Mouse (Mus musculus) neural tube, embryonic 12.5 days (tissue): ENCODE results near the gene Slc35a3. TPM values are rescaled to one million over a fixed set of nuclear protein-coding genes. Genes with fewer than 3 reads are reported as not detected.
"Not testable (repeated sequence)": the region's sequence is repeated elsewhere in the genome, so short reads cannot be mapped to it uniquely, and the experiment has no call there.

ENCODE experiments used
- ATAC-seq: fragments of 200-750 bp; cut with Nextera tagmentation; 2 replicates; pipeline ENCODE4 v1.8.0; 2017; ENCODE audit warnings: low read depth, mild to moderate bottlenecking, moderate TSS enrichment, moderate library complexity; ENCODE audit not compliant: low FRiP score
- H3K27ac ChIP-seq: fragments of 300-500 bp; sonication (generic); 2 replicates; pipeline ENCODE4 v1.5.1; 2016
- H3K27me3 ChIP-seq: fragments of 300-500 bp; sonication (generic); replicated peaks from 2 replicates; pipeline ENCODE4 v1.6.1; 2016; ENCODE audit warnings: mild to moderate bottlenecking
- H3K36me3 ChIP-seq: fragments of 300-500 bp; sonication (generic); 2 replicates; pipeline ENCODE4 v1.6.1; 2016; ENCODE audit warnings: mild to moderate bottlenecking
- H3K4me1 ChIP-seq: fragments of 300-500 bp; sonication (generic); 2 replicates; pipeline ENCODE4 v1.6.1; 2016
- H3K4me2 ChIP-seq: fragments of 300-500 bp; sonication (generic); replicated peaks from 2 replicates; pipeline ENCODE4 v1.6.1; 2016; ENCODE audit warnings: mild to moderate bottlenecking
- H3K4me3 ChIP-seq: fragments of 300-500 bp; sonication (generic); 2 replicates; pipeline ENCODE4 v1.5.1; 2016
- H3K9ac ChIP-seq: fragments of 300-500 bp; sonication (generic); 2 replicates; pipeline ENCODE4 v1.6.1; 2016; ENCODE audit warnings: mild to moderate bottlenecking
- H3K9me3 ChIP-seq: fragments of 300-500 bp; sonication (generic); 2 replicates; pipeline ENCODE4 v1.6.1; 2016; ENCODE audit warnings: mild to moderate bottlenecking
- WGBS: fragments of 180-500 bp; shearing (Covaris S2); methylation state at CpG from one replicate; pipeline ENCODE4 v1.1.7; 2016; 5-methylcytosine and 5-hydroxymethylcytosine counted together
- polyA plus RNA-seq: library from polyadenylated mRNA; unstranded; fragments of >200 nt; fragmentation: Nextera tagmentation; extraction: Ambion mirVana; gene quantifications from 2 replicates; pipeline ENCODE4 v1.2.1, GENCODE M21; 2016

Gene Slc35a3
- polyA plus RNA-seq, result 9.1 TPM in 2 replicates

- no peaks in the 10 kb centered on the region for H3K9me3 ChIP-seq
- H3K27ac ChIP-seq, result peak within 1 kb of the TSS; percentile 46; the same call in 1 of the 2 replicates
- H3K36me3 ChIP-seq, result no peaks in the 10 kb centered on the region
- peak; percentile 35; the same call in 1 of the 2 replicates for ATAC-seq
- peak within 1 kb of the TSS; percentile 78 for H3K4me2 ChIP-seq
- H3K9ac ChIP-seq, result peak within 1 kb of the TSS; percentile 86
- 5% methylated on average over 8 of the region's 8 CpGs for WGBS
- peaks cover 4% of the 10 kb centered on the region for H3K27me3 ChIP-seq
- H3K4me3 ChIP-seq, result peak within 1 kb of the TSS; percentile 83
- peaks cover 9% of the 10 kb centered on the region for H3K4me1 ChIP-seq
Observed at GRCm38 (mm10) chr3:116712436-116712881, at the start of gene Slc35a3. Slc35a3 (minus strand) TSS chr3:116712831.

- Histone ChIP-seq H3K27ac (no peak overlapping the region), H3K4me2 (no peak overlapping the region), H3K27me3 (no peaks in the 10 kb centered on the region), H3K9ac (no peak overlapping the region), H3K4me1 (no peaks in the 10 kb centered on the region), H3K36me3 (peaks cover 27% of the 10 kb centered on the region), H3K4me3 (no peak overlapping the region), H3K9me3 (no peaks in the 10 kb centered on the region)
- WGBS, result 93% methylated on average over 8 of the region's 8 CpGs
- no peak for ATAC-seq
Observed at GRCm38 (mm10) chr3:116752818-116753217, 40.2 kb upstream of the Slc35a3 start.

- H3K9ac ChIP-seq, result no peak overlapping the region
- H3K4me2 ChIP-seq, result no peak overlapping the region
- no peak overlapping the region for H3K4me3 ChIP-seq
- no peaks in the 10 kb centered on the region for H3K4me1 ChIP-seq
- WGBS, result 78% methylated on average over 4 of the region's 4 CpGs
- H3K27me3 ChIP-seq, result no peaks in the 10 kb centered on the region
- ATAC-seq, result peak; percentile 53; the same call in 1 of the 2 replicates
- no peak overlapping the region for H3K27ac ChIP-seq
- no peaks in the 10 kb centered on the region for H3K9me3 ChIP-seq
- H3K36me3 ChIP-seq, result peaks cover 16% of the 10 kb centered on the region
Observed at GRCm38 (mm10) chr3:116751191-116751860, 38.7 kb upstream of the Slc35a3 start.

GRCm38 (mm10) chr3:116748391-116749170 lies 36.0 kb upstream of the Slc35a3 start:
- Histone ChIP-seq H3K9me3 (no peaks in the 10 kb centered on the region), H3K4me3 (no peak overlapping the region), H3K27me3 (no peaks in the 10 kb centered on the region), H3K4me2 (no peak overlapping the region), H3K27ac (no peak overlapping the region), H3K4me1 (no peaks in the 10 kb centered on the region), H3K9ac (no peak overlapping the region), H3K36me3 (peaks cover 15% of the 10 kb centered on the region)
- 0 out of 2 replicates have a peak, but pooled peaks have one; percentile 39 for ATAC-seq
- 58% methylated on average over 8 of the region's 8 CpGs for WGBS

- not testable (repeated sequence) for ATAC-seq, H3K4me2 ChIP-seq, H3K27ac ChIP-seq, H3K4me3 ChIP-seq, H3K4me1 ChIP-seq, H3K9me3 ChIP-seq, H3K27me3 ChIP-seq, H3K9ac ChIP-seq
- peaks cover 19% of the 10 kb centered on the region for H3K36me3 ChIP-seq
- 88% methylated on average over 7 of the region's 7 CpGs for WGBS
Observed at GRCm38 (mm10) chr3:116747648-116748047, 35.0 kb upstream of the Slc35a3 start.

- H3K27me3 ChIP-seq, result no peaks in the 10 kb centered on the region
- no peak overlapping the region for H3K4me3 ChIP-seq
- peaks cover 14% of the 10 kb centered on the region for H3K36me3 ChIP-seq
- H3K9ac ChIP-seq, result no peak overlapping the region
- no peaks in the 10 kb centered on the region for H3K9me3 ChIP-seq
- H3K4me2 ChIP-seq, result no peak overlapping the region
- ATAC-seq, result no peak
- H3K4me1 ChIP-seq, result no peaks in the 10 kb centered on the region
- WGBS, result 85% methylated on average over 9 of the region's 9 CpGs
- no peak overlapping the region for H3K27ac ChIP-seq
Observed at GRCm38 (mm10) chr3:116740963-116741362, 28.3 kb upstream of the Slc35a3 start.

- no peak overlapping the region for H3K9ac ChIP-seq
- no peak overlapping the region for H3K27ac ChIP-seq
- no peak overlapping the region for H3K4me2 ChIP-seq
- H3K9me3 ChIP-seq, result no peaks in the 10 kb centered on the region
- 86% methylated on average over 5 of the region's 5 CpGs for WGBS
- H3K27me3 ChIP-seq, result no peaks in the 10 kb centered on the region
- no peaks in the 10 kb centered on the region for H3K4me1 ChIP-seq
- H3K36me3 ChIP-seq, result peaks cover 14% of the 10 kb centered on the region
- ATAC-seq, result no peak
- H3K4me3 ChIP-seq, result no peak overlapping the region
Observed at GRCm38 (mm10) chr3:116740106-116740505, 27.5 kb upstream of the Slc35a3 start.

- Histone ChIP-seq H3K27ac (no peak overlapping the region), H3K4me3 (no peak overlapping the region), H3K9ac (no peak overlapping the region), H3K4me2 (no peak overlapping the region), H3K9me3 (no peaks in the 10 kb centered on the region), H3K36me3 (no peaks in the 10 kb centered on the region), H3K4me1 (no peaks in the 10 kb centered on the region), H3K27me3 (no peaks in the 10 kb centered on the region)
- ATAC-seq, result no peak
- WGBS, result 83% methylated on average over 8 of the region's 8 CpGs
Observed at GRCm38 (mm10) chr3:116737326-116737731, 24.7 kb upstream of the Slc35a3 start.

- 56% methylated on average over 2 of the region's 2 CpGs for WGBS
- Histone ChIP-seq H3K9ac (no peak overlapping the region), H3K9me3 (no peaks in the 10 kb centered on the region), H3K4me2 (no peak overlapping the region), H3K4me1 (no peaks in the 10 kb centered on the region; the same call in 1 of the 2 replicates), H3K27ac (no peak overlapping the region), H3K4me3 (no peak overlapping the region), H3K27me3 (no peaks in the 10 kb centered on the region), H3K36me3 (no peaks in the 10 kb centered on the region)
- no peak for ATAC-seq
Observed at GRCm38 (mm10) chr3:116729483-116730174, 17.0 kb upstream of the Slc35a3 start.

GRCm38 (mm10) chr3:116726807-116727206 lies 14.2 kb upstream of the Slc35a3 start:
- no peaks in the 10 kb centered on the region; the same call in 1 of the 2 replicates for H3K4me1 ChIP-seq
- no peaks in the 10 kb centered on the region for H3K27me3 ChIP-seq
- H3K9ac ChIP-seq, result no peak overlapping the region
- H3K9me3 ChIP-seq, result no peaks in the 10 kb centered on the region
- no peak overlapping the region for H3K4me3 ChIP-seq
- H3K27ac ChIP-seq, result no peak overlapping the region
- H3K36me3 ChIP-seq, result no peaks in the 10 kb centered on the region
- WGBS, result 74% methylated on average over 9 of the region's 9 CpGs
- H3K4me2 ChIP-seq, result no peak overlapping the region
- ATAC-seq, result no peak

- H3K4me2 ChIP-seq, result no peak overlapping the region
- ATAC-seq, result no peak
- 67% methylated on average over 10 of the region's 10 CpGs for WGBS
Observed at GRCm38 (mm10) chr3:116723496-116724481, 11.2 kb upstream of the Slc35a3 start.

More at GRCm38 (mm10) chr3:116723496-116724481, 11.2 kb upstream of the Slc35a3 start:
- H3K27ac ChIP-seq, result no peak overlapping the region
- H3K36me3 ChIP-seq, result no peaks in the 10 kb centered on the region
- H3K4me3 ChIP-seq, result no peak overlapping the region
- H3K9me3 ChIP-seq, result no peaks in the 10 kb centered on the region
- no peaks in the 10 kb centered on the region for H3K27me3 ChIP-seq
- no peaks in the 10 kb centered on the region for H3K4me1 ChIP-seq
- no peak overlapping the region for H3K9ac ChIP-seq
